Mouse (Mus musculus): ENCODE measurements around the gene Mosmo. TPM values are rescaled to one million over a fixed set of nuclear protein-coding genes. Genes with fewer than 3 reads are reported as not detected.

The Mosmo gene
- polyA plus RNA-seq, 1 experiment from 2014 or later: 13.1 TPM

DNA sequence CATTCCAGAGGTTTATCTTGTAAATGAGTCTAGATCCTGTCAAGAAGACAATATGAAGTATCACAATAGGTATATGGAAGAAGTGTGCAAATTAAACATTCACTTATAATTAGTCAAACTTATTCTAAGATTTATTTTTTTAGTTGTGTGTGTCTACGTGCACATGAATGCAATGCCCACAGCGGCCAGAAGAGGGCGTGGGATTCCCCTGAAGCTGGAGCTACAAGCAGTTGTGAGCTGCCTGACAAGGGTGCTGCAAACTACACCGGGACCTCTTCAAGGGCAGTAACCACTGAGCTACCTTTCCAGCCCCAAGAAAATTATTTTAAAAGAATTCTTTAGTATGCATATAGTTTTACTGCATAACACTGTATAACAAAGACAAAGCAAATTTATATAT, 13.2 kb downstream of the Mosmo start:
- H3K4me2 ChIP-seq (ENCODE audit: low read length): no peak overlapping the region
- WGBS: 70% methylated on average over 4 of the region's 4 CpGs

DNA sequence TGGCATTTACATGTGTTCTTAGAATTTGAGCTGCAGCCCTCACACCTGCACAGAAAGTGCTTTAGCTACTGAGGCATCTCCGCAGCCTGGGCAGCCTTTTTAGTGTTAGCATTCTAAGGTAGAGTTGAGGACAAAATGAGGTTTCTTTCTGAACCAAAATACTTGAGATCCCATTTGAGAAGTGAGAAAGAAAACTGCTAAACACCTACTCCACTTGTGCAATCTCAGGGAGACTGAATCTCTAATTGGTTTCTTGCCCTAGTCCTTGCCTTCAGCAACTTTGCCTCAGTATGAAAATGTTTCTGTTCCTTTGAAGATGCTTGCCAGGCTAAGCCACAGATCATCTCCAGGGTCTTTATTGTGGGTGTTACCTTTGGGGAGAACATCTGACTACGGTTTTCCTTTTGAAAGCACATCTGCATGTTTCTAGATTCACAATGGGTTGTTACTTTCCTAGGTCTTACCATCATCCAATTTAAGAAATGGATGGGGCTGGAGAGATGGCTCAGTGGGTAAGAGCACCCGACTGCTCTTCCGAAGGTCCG, 16.5 kb downstream of the Mosmo start:
- Histone ChIP-seq H3K9me3 (ENCODE audit: control insufficient read depth, low read length) (no peaks in the 10 kb centered on the region), H3K4me3 (ENCODE audit: low read depth, low read length) (no peak overlapping the region), H3K9ac (ENCODE audit: low read length) (no peak overlapping the region), H3K27ac (ENCODE audit: low read depth) (no peak overlapping the region), H3K36me3 (ENCODE audit: control insufficient read depth, insufficient read depth, low read length) (peaks cover 19% of the 10 kb centered on the region), H3K27me3 (replicated peaks; ENCODE audit: control insufficient read depth, insufficient read depth, low read length) (no peaks in the 10 kb centered on the region), H3K4me2 (ENCODE audit: low read length) (no peak overlapping the region), H3K4me1 (replicated peaks; ENCODE audit: control insufficient read depth, insufficient read depth, low read length) (0 out of 2 replicates have a peak, but pooled peaks cover 4% of the 10 kb centered on the region)
- DNase-seq (ENCODE audit: low spot score) (no peak), ATAC-seq (replicated peaks; ENCODE audit: low FRiP score, low TSS enrichment, low read depth) (no peak)
- 94% methylated on average over 5 of the region's 5 CpGs for WGBS

More for the DNA sequence above, 13.2 kb downstream of the Mosmo start:
- ATAC-seq (replicated peaks; ENCODE audit: low FRiP score, low TSS enrichment, low read depth) (no peak), DNase-seq (ENCODE audit: low spot score) (no peak)
- Histone ChIP-seq H3K4me1 (replicated peaks; ENCODE audit: control insufficient read depth, insufficient read depth, low read length) (0 out of 2 replicates have a peak, but pooled peaks cover 6% of the 10 kb centered on the region), H3K9me3 (ENCODE audit: control insufficient read depth, low read length) (no peaks in the 10 kb centered on the region), H3K27me3 (replicated peaks; ENCODE audit: control insufficient read depth, insufficient read depth, low read length) (no peaks in the 10 kb centered on the region), H3K27ac (ENCODE audit: low read depth) (no peak overlapping the region), H3K9ac (ENCODE audit: low read length) (no peak overlapping the region), H3K4me3 (ENCODE audit: low read depth, low read length) (no peak overlapping the region), H3K36me3 (ENCODE audit: control insufficient read depth, insufficient read depth, low read length) (peaks cover 16% of the 10 kb centered on the region)

DNA sequence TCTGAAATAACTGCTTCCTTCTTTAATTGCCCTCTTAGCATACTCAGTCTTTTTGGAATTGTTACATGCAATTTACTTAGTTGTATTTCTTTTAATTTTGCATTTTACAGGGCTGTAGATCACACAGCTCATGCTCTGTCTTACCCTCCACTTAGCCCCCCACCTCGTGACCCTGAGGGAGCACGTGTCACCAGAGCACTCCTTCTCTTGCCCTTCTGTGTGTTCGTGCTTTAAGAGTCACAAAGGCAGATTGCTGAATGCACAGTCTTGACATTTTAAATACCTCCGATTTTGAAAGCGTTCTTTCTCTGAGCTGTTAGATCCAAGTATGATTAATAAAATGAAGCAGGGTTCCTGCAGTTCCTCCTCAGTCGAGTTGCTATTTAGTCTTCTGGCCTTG, 17.8 kb downstream of the Mosmo start:
- H3K4me1 ChIP-seq (replicated peaks; ENCODE audit: control insufficient read depth, insufficient read depth, low read length): 0 out of 2 replicates have a peak, but pooled peaks cover 4% of the 10 kb centered on the region
- H3K27ac ChIP-seq (ENCODE audit: low read depth): no peak overlapping the region
- DNase-seq (ENCODE audit: low spot score) (no peak), ATAC-seq (replicated peaks; ENCODE audit: low FRiP score, low TSS enrichment, low read depth) (no peak)
- H3K4me3 ChIP-seq (ENCODE audit: low read depth, low read length): no peak overlapping the region
- WGBS: 28% methylated on average over 6 of the region's 6 CpGs
- H3K4me2 ChIP-seq (ENCODE audit: low read length): no peak overlapping the region
- H3K9ac ChIP-seq (ENCODE audit: low read length): no peak overlapping the region
- H3K9me3 ChIP-seq (ENCODE audit: control insufficient read depth, low read length): no peaks in the 10 kb centered on the region
- H3K27me3 ChIP-seq (replicated peaks; ENCODE audit: control insufficient read depth, insufficient read depth, low read length): no peaks in the 10 kb centered on the region
- peaks cover 19% of the 10 kb centered on the region for H3K36me3 ChIP-seq (ENCODE audit: control insufficient read depth, insufficient read depth, low read length)

DNA sequence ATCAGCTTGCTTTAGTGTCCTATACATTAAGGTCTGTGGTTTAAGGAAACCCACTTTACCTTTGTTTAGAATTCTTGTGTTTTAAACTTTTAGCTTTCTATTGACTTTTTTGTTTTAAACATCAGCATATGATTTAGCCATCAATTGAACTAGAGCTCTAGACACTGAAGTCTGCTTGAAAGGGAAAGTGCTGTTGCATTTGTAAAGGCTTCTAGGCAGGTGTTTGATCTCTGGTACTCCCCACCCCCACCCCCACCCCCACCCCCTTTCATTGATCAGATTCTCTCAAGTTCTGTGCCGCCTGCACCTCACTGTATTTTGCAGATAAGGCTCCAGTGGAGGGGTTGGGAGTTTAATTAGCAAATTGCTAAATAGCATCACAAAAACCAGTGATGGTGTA, 18.2 kb downstream of the Mosmo start:
- DNase-seq (ENCODE audit: low spot score) (no peak), ATAC-seq (replicated peaks; ENCODE audit: low FRiP score, low TSS enrichment, low read depth) (no peak)
- H3K27me3 ChIP-seq (replicated peaks; ENCODE audit: control insufficient read depth, insufficient read depth, low read length): no peaks in the 10 kb centered on the region
- 0 out of 2 replicates have a peak, but pooled peaks cover 4% of the 10 kb centered on the region for H3K4me1 ChIP-seq (replicated peaks; ENCODE audit: control insufficient read depth, insufficient read depth, low read length)
- H3K4me2 ChIP-seq (ENCODE audit: low read length): no peak overlapping the region
- H3K36me3 ChIP-seq (ENCODE audit: control insufficient read depth, insufficient read depth, low read length): peaks cover 17% of the 10 kb centered on the region
- H3K27ac ChIP-seq (ENCODE audit: low read depth): no peak overlapping the region
- no peak overlapping the region for H3K4me3 ChIP-seq (ENCODE audit: low read depth, low read length)
- WGBS: 87% methylated on average over 1 of the region's 1 CpGs
- no peak overlapping the region for H3K9ac ChIP-seq (ENCODE audit: low read length)
- no peaks in the 10 kb centered on the region for H3K9me3 ChIP-seq (ENCODE audit: control insufficient read depth, low read length)

DNA sequence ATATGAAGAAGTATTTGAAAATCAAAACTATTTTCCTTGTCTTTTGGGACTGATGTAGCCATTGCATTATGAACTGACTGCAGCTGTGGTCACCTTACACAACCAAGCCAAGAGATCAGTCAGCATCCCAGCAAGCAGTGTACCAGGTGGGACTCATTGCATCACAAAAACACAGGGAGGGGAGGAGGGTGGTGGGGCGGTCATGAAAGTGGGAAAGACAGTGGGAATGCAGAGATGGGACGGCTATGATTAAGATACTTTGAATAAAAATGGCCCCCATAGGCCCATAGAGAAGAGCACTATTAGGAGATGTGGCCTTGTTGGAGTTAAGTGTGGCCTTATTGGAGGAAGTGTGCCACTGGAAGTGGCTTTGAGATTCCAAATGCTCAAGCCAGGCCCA, 18.9 kb downstream of the Mosmo start:
- H3K36me3 ChIP-seq (ENCODE audit: control insufficient read depth, insufficient read depth, low read length): peaks cover 10% of the 10 kb centered on the region; the same call in 1 of the 2 replicates
- H3K4me3 ChIP-seq (ENCODE audit: low read depth, low read length): no peak overlapping the region
- H3K9me3 ChIP-seq (ENCODE audit: control insufficient read depth, low read length): no peaks in the 10 kb centered on the region
- WGBS: 92% methylated on average over 2 of the region's 2 CpGs
- H3K9ac ChIP-seq (ENCODE audit: low read length): no peak overlapping the region
- no peak overlapping the region for H3K4me2 ChIP-seq (ENCODE audit: low read length)
- no peak overlapping the region for H3K27ac ChIP-seq (ENCODE audit: low read depth)
- no peak for ATAC-seq (replicated peaks; ENCODE audit: low FRiP score, low TSS enrichment, low read depth)
- H3K27me3 ChIP-seq (replicated peaks; ENCODE audit: control insufficient read depth, insufficient read depth, low read length): no peaks in the 10 kb centered on the region
- no peak for DNase-seq (ENCODE audit: low spot score)
- 0 out of 2 replicates have a peak, but pooled peaks cover 4% of the 10 kb centered on the region for H3K4me1 ChIP-seq (replicated peaks; ENCODE audit: control insufficient read depth, insufficient read depth, low read length)

DNA sequence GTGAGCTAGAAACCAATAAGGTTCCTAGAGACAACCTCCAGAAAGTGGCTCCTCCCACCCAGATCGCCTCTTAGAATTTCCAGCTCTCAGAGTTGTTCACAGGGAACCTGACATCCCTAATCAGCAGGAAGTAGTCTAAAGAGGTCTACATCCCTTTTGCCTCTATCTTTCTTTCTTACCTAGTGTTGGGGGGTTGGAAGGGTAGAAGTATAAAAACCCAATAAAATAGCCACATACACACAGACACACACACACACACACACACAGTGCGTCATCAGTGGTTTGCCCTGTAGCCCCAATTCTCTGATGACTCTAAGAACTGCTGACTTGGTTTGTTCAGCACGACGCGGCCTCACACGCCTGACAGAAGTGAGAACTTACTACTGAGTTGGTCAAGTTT, 22.2 kb downstream of the Mosmo start:
- WGBS: 88% methylated on average over 6 of the region's 6 CpGs
- Histone ChIP-seq H3K27me3 (replicated peaks; ENCODE audit: control insufficient read depth, insufficient read depth, low read length) (no peaks in the 10 kb centered on the region), H3K36me3 (ENCODE audit: control insufficient read depth, insufficient read depth, low read length) (0 out of 2 replicates have a peak, but pooled peaks cover 3% of the 10 kb centered on the region), H3K4me2 (ENCODE audit: low read length) (no peak overlapping the region), H3K4me1 (replicated peaks; ENCODE audit: control insufficient read depth, insufficient read depth, low read length) (0 out of 2 replicates have a peak, but pooled peaks cover 4% of the 10 kb centered on the region), H3K27ac (ENCODE audit: low read depth) (no peak overlapping the region), H3K9me3 (ENCODE audit: control insufficient read depth, low read length) (no peaks in the 10 kb centered on the region), H3K9ac (ENCODE audit: low read length) (no peak overlapping the region), H3K4me3 (ENCODE audit: low read depth, low read length) (no peak overlapping the region)
- ATAC-seq (replicated peaks; ENCODE audit: low FRiP score, low TSS enrichment, low read depth): no peak
- no peak for DNase-seq (ENCODE audit: low spot score)

DNA sequence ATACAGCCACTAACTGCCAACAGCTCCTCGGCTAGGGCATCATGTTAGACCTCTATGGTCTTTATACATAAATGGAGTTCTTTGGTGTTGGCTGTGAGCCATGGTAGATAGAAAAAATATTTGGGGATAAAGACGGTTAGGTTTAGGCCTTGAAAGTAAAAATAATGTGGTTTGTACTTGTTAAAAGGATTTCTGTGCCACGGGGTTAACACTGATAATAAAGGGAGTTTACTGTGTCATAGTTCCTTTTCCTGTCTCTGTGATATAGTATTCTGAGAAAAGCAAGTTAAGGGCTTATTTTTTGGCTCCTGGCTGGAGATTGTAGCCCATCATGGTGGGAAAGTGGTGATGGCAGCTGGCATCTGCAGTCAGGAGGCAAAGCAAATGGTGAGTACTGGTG, 26.5 kb downstream of the Mosmo start:
- no peak for DNase-seq (ENCODE audit: low spot score)
- no peaks in the 10 kb centered on the region for H3K27me3 ChIP-seq (replicated peaks; ENCODE audit: control insufficient read depth, insufficient read depth, low read length)
- WGBS: 65% methylated on average over 3 of the region's 3 CpGs
- ATAC-seq (replicated peaks; ENCODE audit: low FRiP score, low TSS enrichment, low read depth): no peak
- H3K27ac ChIP-seq (ENCODE audit: low read depth): no peak overlapping the region
- no peak overlapping the region for H3K4me3 ChIP-seq (ENCODE audit: low read depth, low read length)
- H3K4me2 ChIP-seq (ENCODE audit: low read length): no peak overlapping the region
- no peaks in the 10 kb centered on the region for H3K9me3 ChIP-seq (ENCODE audit: control insufficient read depth, low read length)
- H3K36me3 ChIP-seq (ENCODE audit: control insufficient read depth, insufficient read depth, low read length): no peaks in the 10 kb centered on the region; the same call in 1 of the 2 replicates
- H3K9ac ChIP-seq (ENCODE audit: low read length): no peak overlapping the region
- no peaks in the 10 kb centered on the region for H3K4me1 ChIP-seq (replicated peaks; ENCODE audit: control insufficient read depth, insufficient read depth, low read length)

DNA sequence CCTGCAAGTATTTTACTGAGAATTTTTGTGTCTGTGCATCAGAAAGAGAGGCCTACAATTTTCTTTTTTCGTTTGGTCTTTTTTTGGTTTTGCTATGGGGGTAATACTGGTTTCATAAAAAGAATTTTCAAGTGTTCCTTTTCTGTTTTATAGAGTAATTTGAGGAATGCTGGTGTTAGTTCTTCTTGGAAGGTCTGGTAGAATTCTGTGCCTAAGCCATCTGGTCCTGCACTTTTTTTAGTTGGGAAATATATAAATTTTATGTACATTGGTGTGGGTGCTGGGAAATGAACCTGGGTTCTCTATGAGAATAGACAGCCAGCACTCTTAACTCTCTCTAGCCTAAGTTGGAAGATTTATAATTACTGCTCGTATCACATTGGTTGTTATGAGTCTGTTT, 34.7 kb downstream of the Mosmo start:
- Histone ChIP-seq H3K4me1 (replicated peaks; ENCODE audit: control insufficient read depth, insufficient read depth, low read length) (no peaks in the 10 kb centered on the region), H3K4me3 (ENCODE audit: low read depth, low read length) (no peak overlapping the region), H3K36me3 (ENCODE audit: control insufficient read depth, insufficient read depth, low read length) (no peaks in the 10 kb centered on the region), H3K27me3 (replicated peaks; ENCODE audit: control insufficient read depth, insufficient read depth, low read length) (no peaks in the 10 kb centered on the region), H3K9ac (ENCODE audit: low read length) (no peak overlapping the region), H3K4me2 (ENCODE audit: low read length) (no peak overlapping the region), H3K9me3 (ENCODE audit: control insufficient read depth, low read length) (no peaks in the 10 kb centered on the region), H3K27ac (ENCODE audit: low read depth) (no peak overlapping the region)
- no peak for ATAC-seq (replicated peaks; ENCODE audit: low FRiP score, low TSS enrichment, low read depth)
- DNase-seq (ENCODE audit: low spot score): no peak
- WGBS: 90% methylated on average over 2 of the region's 2 CpGs

DNA sequence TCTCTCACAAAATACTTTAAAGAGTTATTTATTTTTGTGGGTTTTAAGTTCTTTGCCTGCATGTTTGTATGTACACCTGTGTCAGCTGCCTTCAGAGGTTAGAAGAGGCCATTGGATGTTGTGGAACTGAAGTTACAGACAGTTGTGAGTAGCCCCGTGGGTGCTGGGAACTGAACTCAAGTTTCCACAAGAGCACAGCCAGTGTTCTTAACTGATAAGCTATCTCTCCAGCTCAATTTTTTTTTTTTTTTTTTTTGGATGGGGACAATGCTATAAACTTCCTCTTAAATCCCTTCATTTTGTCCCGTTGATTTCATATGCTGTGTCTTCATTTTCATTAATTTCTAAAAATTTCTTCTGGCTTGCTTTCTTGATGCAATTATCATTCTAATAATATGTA, 35.8 kb downstream of the Mosmo start:
- H3K4me1 ChIP-seq (replicated peaks; ENCODE audit: control insufficient read depth, insufficient read depth, low read length): no peaks in the 10 kb centered on the region
- H3K36me3 ChIP-seq (ENCODE audit: control insufficient read depth, insufficient read depth, low read length): no peaks in the 10 kb centered on the region
- no peaks in the 10 kb centered on the region for H3K27me3 ChIP-seq (replicated peaks; ENCODE audit: control insufficient read depth, insufficient read depth, low read length)
- DNase-seq (ENCODE audit: low spot score): no peak
- no peak overlapping the region for H3K4me3 ChIP-seq (ENCODE audit: low read depth, low read length)
- no peak overlapping the region for H3K4me2 ChIP-seq (ENCODE audit: low read length)
- no peak overlapping the region for H3K9ac ChIP-seq (ENCODE audit: low read length)
- H3K27ac ChIP-seq (ENCODE audit: low read depth): no peak overlapping the region
- no peaks in the 10 kb centered on the region for H3K9me3 ChIP-seq (ENCODE audit: control insufficient read depth, low read length)
- 91% methylated on average over 2 of the region's 2 CpGs for WGBS
- no peak for ATAC-seq (replicated peaks; ENCODE audit: low FRiP score, low TSS enrichment, low read depth)
